Mouse (Mus musculus) heart, embryonic 14.5 days (tissue): ENCODE measurements around the gene Bicc1. TPM values are rescaled to one million over a fixed set of nuclear protein-coding genes. Genes with fewer than 3 reads are reported as not detected.

Source experiments
- ATAC-seq: fragments of 200-750 bp; cut with Nextera tagmentation; 2 replicates; pipeline ENCODE4 v1.8.0; 2017; ENCODE audit warnings: low read depth, moderate TSS enrichment; ENCODE audit not compliant: insufficient number of reproducible peaks, insufficient read depth, low FRiP score
- H3K27ac ChIP-seq, 2 experiments: fragments of 200-500 bp in 1 of 2; fragments of 300-500 bp in 1 of 2; sonication (generic) in 1 of 2; replicated peaks in 1 of 2; 2 replicates each; pipeline ENCODE4 v1.5.1; 2012 to 2014; ENCODE audit warnings: low read depth in 2 of 2, low read length in 2 of 2, control low read depth in 1 of 2, mild to moderate bottlenecking in 1 of 2, mixed read lengths in 1 of 2; ENCODE audit not compliant: control insufficient read depth in 1 of 2, insufficient read depth in 1 of 2
- H3K27me3 ChIP-seq: fragments of 300-500 bp; sonication (generic); 2 replicates; pipeline ENCODE4 v1.6.1; 2014; ENCODE audit warnings: mild to moderate bottlenecking, low read length, control low read depth; ENCODE audit not compliant: control insufficient read depth, insufficient read depth
- H3K36me3 ChIP-seq: fragments of 300-500 bp; sonication (generic); 2 replicates; pipeline ENCODE4 v1.6.1; 2014; ENCODE audit warnings: mild to moderate bottlenecking, control low read depth, low read length, mixed read lengths; ENCODE audit not compliant: control insufficient read depth, insufficient read depth
- H3K4me1 ChIP-seq, 2 experiments: fragments of 200-500 bp in 1 of 2; fragments of 300-500 bp in 1 of 2; sonication (generic) in 1 of 2; 2 replicates each; pipeline ENCODE4 v1.6.1; 2012 to 2014; ENCODE audit warnings: low read length in 2 of 2, control low read depth in 1 of 2, mixed read lengths in 1 of 2; ENCODE audit not compliant: control insufficient read depth in 2 of 2, insufficient read depth in 2 of 2
- H3K4me2 ChIP-seq: fragments of 300-500 bp; sonication (generic); 2 replicates; pipeline ENCODE4 v1.6.1; 2014; ENCODE audit warnings: mild to moderate bottlenecking, low read length
- H3K4me3 ChIP-seq, 2 experiments: fragments of 200-500 bp in 1 of 2; fragments of 300-500 bp in 1 of 2; sonication (generic) in 1 of 2; 2 replicates each; pipeline ENCODE4 v1.5.1; 2012 to 2014; ENCODE audit warnings: low read length in 2 of 2, mild to moderate bottlenecking in 2 of 2, control low read depth in 1 of 2, low read depth in 1 of 2, moderate library complexity in 1 of 2; ENCODE audit not compliant: control insufficient read depth in 1 of 2, insufficient read depth in 1 of 2
- H3K9ac ChIP-seq: fragments of 300-500 bp; sonication (generic); 2 replicates; pipeline ENCODE4 v1.6.1; 2014; ENCODE audit warnings: mild to moderate bottlenecking, low read length
- H3K9me3 ChIP-seq: fragments of 300-500 bp; sonication (generic); 2 replicates; pipeline ENCODE4 v1.6.1; 2016; ENCODE audit warnings: low read length, control low read depth; ENCODE audit not compliant: control insufficient read depth
- WGBS: fragments of 180-500 bp; shearing (Covaris S2); extraction: QIAGEN DNeasy Blood & Tissue Kit; methylation state at CpG from one replicate; pipeline ENCODE4 v1.1.7; 2014; 5-methylcytosine and 5-hydroxymethylcytosine counted together
- polyA plus RNA-seq: library from polyadenylated mRNA; unstranded; fragments of >200 nt; fragmentation: Nextera tagmentation; extraction: Ambion mirVana; gene quantifications from 2 replicates; pipeline ENCODE4 v1.2.1, GENCODE M21; 2014

The Bicc1 gene
- polyA plus RNA-seq, 1 experiment from 2014 or later, result 25.9 TPM

DNA sequence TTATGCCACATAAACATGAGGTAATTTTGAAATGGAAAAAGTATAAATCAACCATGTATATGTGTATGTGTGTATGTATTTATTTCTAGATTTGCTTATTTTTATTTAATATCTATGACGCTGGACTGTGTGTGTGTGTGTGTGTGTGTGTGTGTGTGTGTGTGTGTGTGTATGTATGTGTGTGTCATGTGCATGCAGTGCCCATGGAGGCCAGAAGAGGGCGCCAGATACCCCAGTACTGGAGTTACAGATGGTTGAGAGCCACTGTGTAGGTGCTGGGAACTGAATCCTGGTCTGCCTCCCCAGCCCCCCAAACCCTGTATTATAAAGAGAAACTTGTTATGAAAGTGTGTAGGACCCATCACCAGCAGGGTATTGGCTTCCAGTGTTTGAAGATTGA is 20.6 kb upstream of the Bicc1 start:
- Histone ChIP-seq H3K36me3 (no peaks in the 10 kb centered on the region), H3K4me3 (no peak overlapping the region), H3K9me3 (no peaks in the 10 kb centered on the region), H3K4me1 (peaks cover 0 to 15% of the 10 kb centered on the region in 2 experiments; a peak in 3 of 4 replicates), H3K9ac (no peak overlapping the region), H3K27ac (no peak overlapping the region), H3K4me2 (no peak overlapping the region), H3K27me3 (no peaks in the 10 kb centered on the region)
- WGBS, result 72% methylated on average over 2 of the region's 2 CpGs
- no peak for ATAC-seq

DNA sequence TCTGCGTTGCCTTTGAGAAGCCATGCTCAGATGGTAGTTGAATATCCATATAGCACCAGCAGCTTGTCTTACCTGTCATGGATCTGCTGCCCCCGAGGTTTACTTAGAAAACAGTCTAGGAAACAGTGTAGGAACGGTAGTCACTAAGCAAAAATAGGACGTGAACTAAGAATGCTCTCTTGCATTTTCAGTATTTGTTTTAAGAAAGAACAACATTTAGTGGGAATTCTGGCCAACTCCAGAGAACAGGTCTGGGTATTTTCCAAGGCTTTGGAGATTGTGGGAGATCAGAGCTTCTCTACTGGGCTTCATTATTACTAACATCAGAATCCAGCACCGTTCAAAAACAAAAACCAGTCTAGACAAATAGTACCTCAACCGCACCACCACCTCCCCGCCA is 17.7 kb upstream of the Bicc1 start:
- ATAC-seq, result no peak
- no peak overlapping the region for H3K27ac ChIP-seq
- no peak overlapping the region for H3K4me3 ChIP-seq
- H3K4me2 ChIP-seq, result no peak overlapping the region
- H3K36me3 ChIP-seq, result no peaks in the 10 kb centered on the region
- no peaks in the 10 kb centered on the region for H3K27me3 ChIP-seq
- H3K9ac ChIP-seq, result no peak overlapping the region
- peaks cover 3% of the 10 kb centered on the region; the same call in 1 of the 2 replicates for H3K9me3 ChIP-seq
- H3K4me1 ChIP-seq, result no peaks in the 10 kb centered on the region
- 60% methylated on average over 7 of the region's 7 CpGs for WGBS

DNA sequence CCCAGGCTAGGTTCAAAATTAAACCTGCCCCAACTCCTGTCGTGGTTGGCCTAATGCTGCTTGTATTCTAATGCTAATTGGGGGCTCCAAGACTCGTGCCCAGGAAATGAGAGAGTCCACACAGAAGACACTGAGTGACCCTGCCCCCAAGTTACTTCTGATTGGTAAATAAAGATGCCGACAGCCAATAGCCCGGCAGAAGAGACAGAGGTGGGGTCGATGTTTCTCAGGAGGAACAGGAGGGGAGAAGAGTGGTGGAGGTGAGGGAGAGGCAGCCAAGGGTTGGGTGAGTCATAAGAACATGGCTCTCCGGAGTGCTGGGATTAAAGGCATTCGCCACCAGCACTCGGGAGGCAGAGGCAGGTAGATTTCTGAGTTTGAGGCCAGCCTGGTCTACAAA is 16.8 kb upstream of the Bicc1 start:
- Histone ChIP-seq H3K9ac (no peak overlapping the region), H3K27ac (no peak overlapping the region), H3K36me3 (no peaks in the 10 kb centered on the region), H3K9me3 (peaks cover 3% of the 10 kb centered on the region; the same call in 1 of the 2 replicates), H3K27me3 (no peaks in the 10 kb centered on the region), H3K4me2 (no peak overlapping the region), H3K4me1 (no peaks in the 10 kb centered on the region), H3K4me3 (no peak overlapping the region)
- WGBS, result 78% methylated on average over 8 of the region's 8 CpGs
- no peak for ATAC-seq

DNA sequence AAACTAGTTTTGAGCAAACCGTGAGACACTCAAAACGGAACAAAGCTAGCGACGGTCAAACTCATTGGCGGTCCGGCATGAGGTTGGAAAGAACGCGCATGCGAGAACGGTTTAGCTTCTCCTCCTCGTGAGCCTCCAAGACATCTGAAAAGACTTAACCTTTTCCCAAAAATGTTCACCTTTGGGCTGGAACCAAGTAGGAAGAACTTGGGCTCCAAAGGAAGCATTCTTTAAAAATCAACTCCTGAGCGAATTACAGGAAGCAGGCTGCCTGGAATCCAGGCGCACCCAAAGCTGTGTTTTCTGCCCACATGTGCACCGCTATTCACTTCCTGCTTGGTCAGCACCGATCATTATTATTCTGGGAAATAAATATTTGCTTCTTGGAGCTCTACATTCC is 15.8 kb upstream of the Bicc1 start:
- H3K9me3 ChIP-seq, result peaks cover 3% of the 10 kb centered on the region; the same call in 1 of the 2 replicates
- no peaks in the 10 kb centered on the region for H3K27me3 ChIP-seq
- no peaks in the 10 kb centered on the region for H3K4me1 ChIP-seq
- no peak overlapping the region for H3K27ac ChIP-seq
- H3K36me3 ChIP-seq, result no peaks in the 10 kb centered on the region
- no peak overlapping the region for H3K4me2 ChIP-seq
- WGBS, result 93% methylated on average over 15 of the region's 15 CpGs
- no peak for ATAC-seq
- H3K4me3 ChIP-seq, result no peak overlapping the region
- H3K9ac ChIP-seq, result no peak overlapping the region

DNA sequence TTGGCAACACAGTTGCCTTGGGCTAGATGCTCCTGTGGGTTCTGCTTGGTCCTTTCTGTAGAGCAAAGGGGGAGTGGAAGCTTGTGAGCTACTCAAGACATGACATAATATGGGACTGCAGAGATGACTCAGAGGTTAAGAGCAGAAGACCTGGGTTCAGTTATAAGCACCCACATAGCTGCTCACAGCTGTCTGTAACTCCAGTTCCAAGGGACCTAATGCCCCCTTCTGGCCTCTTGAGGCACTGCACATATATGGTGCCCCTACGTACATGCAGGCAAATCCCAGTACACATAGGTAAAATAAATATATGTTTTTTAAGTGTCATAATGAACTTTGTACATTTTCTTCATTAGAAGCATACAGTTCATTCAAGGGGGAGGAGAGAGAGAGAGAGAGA is 11.9 kb upstream of the Bicc1 start:
- no peak for ATAC-seq
- Histone ChIP-seq H3K27ac (no peak overlapping the region), H3K4me3 (no peak overlapping the region), H3K4me1 (peaks cover 2 to 6% of the 10 kb centered on the region in 2 experiments; a peak in 1 of 4 replicates), H3K9me3 (peaks cover 3% of the 10 kb centered on the region; the same call in 1 of the 2 replicates), H3K9ac (no peak overlapping the region), H3K4me2 (no peak overlapping the region), H3K36me3 (no peaks in the 10 kb centered on the region), H3K27me3 (no peaks in the 10 kb centered on the region)
- 100% methylated on average over 1 of the region's 1 CpGs for WGBS

DNA sequence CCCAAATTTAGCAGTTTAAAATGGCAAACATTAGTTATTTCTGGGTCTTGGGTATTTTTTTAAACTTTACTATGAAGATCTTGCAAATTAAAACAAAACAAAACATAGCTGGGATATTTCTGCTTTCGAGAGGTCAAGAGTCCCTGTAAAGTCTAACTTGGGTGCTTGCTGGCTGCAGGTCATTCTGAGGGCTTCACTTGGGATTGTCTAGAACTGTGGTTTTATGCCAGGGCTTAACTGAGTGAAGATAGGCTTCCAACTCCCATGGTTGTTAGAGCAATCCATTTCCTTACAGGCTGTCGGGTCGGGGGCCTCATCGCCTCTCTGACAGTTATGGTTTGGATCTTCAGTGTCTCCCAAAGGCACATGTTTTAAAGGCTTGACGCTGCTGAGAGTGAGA is 11.3 kb upstream of the Bicc1 start:
- ATAC-seq, result no peak
- 86% methylated on average over 5 of the region's 5 CpGs for WGBS

DNA sequence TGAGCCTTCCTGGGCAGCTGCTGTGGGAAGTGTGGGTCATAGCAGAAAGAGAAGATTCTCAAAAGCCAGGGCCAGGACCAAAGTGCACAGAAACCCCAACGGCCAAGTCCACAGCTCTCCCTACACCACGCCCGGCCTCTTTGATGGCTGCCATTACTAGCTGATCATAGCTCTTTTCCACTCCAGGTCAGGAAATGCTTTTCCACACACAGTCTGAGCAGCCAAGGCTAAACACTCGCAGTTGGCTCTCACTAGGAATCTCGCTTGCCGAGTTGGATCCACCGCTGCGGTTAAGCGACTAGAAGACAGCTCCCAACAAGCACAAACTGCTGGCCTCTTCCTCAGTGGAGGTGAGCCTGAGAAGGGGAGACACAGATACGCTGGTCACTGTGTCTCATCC is 10.3 kb upstream of the Bicc1 start:
- Histone ChIP-seq H3K4me2 (no peak overlapping the region), H3K36me3 (no peaks in the 10 kb centered on the region), H3K27me3 (no peaks in the 10 kb centered on the region), H3K4me3 (no peak overlapping the region), H3K4me1 (peaks cover 2 to 6% of the 10 kb centered on the region in 2 experiments; a peak in 1 of 4 replicates), H3K27ac (no peak overlapping the region), H3K9me3 (peaks cover 3% of the 10 kb centered on the region; the same call in 1 of the 2 replicates), H3K9ac (no peak overlapping the region)
- no peak for ATAC-seq
- 72% methylated on average over 10 of the region's 10 CpGs for WGBS

More for the DNA sequence above, 11.3 kb upstream of the Bicc1 start:
- peaks cover 2 to 6% of the 10 kb centered on the region in 2 experiments; a peak in 1 of 4 replicates for H3K4me1 ChIP-seq
- no peaks in the 10 kb centered on the region for H3K36me3 ChIP-seq
- no peak overlapping the region for H3K4me3 ChIP-seq
- H3K4me2 ChIP-seq, result no peak overlapping the region
- H3K27ac ChIP-seq, result no peak overlapping the region
- H3K9ac ChIP-seq, result no peak overlapping the region
- peaks cover 3% of the 10 kb centered on the region; the same call in 1 of the 2 replicates for H3K9me3 ChIP-seq
- H3K27me3 ChIP-seq, result no peaks in the 10 kb centered on the region

DNA sequence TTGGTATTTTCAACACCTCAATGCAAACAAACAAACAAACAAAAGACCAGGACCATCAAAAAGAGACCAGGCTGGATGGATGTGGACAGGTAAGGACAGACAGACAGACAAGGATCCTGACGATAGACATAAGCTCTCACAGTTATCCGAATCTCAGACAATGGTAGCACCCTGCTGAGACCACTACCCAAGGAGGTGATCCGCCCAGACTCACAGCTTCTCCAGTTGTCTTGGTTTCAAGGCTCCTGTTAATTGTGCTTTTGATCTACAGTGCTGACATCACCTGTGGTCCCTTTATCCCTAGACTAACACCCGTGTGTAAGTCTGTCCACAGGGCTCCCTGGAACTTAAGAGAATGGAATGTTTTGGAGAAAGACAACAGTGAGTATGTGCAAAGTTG is 9.7 kb upstream of the Bicc1 start:
- Histone ChIP-seq H3K36me3 (no peaks in the 10 kb centered on the region), H3K9ac (no peak overlapping the region), H3K27ac (no peak overlapping the region), H3K4me1 (peaks cover 2 to 6% of the 10 kb centered on the region in 2 experiments; a peak in 1 of 4 replicates), H3K27me3 (no peaks in the 10 kb centered on the region), H3K4me2 (no peak overlapping the region), H3K9me3 (peaks cover 3% of the 10 kb centered on the region; the same call in 1 of the 2 replicates), H3K4me3 (no peak overlapping the region)
- no peak for ATAC-seq
- 40% methylated on average over 4 of the region's 4 CpGs for WGBS
